Mouse (Mus musculus) CH12.LX (cell line): Measurements from ENCODE around the gene Cdc42. TPM values are rescaled to one million over a fixed set of nuclear protein-coding genes. Genes with fewer than 3 reads are reported as not detected.

Source experiments
- DNase-seq: peaks from one replicate; pipeline ENCODE4 v3.0.0-alpha.2; 2013; ENCODE audit errors: extremely low read depth
- H3K27ac ChIP-seq: 2 replicates; pipeline ENCODE4 v1.5.1; 2012; ENCODE audit warnings: low read depth, mild to moderate bottlenecking, control low read depth, moderate library complexity; ENCODE audit not compliant: insufficient read depth
- H3K27me3 ChIP-seq: replicated peaks from 2 replicates; pipeline ENCODE3; 2012; ENCODE audit warnings: inconsistent platforms
- H3K36me3 ChIP-seq, 2 experiments: replicated peaks in 1 of 2; 2 replicates each; pipeline versions ENCODE3 to v1.6.1; 2012; ENCODE audit warnings: inconsistent platforms in 1 of 2, low read length in 1 of 2, mild to moderate bottlenecking in 1 of 2, mixed read lengths in 1 of 2, moderate library complexity in 1 of 2; ENCODE audit not compliant: control insufficient read depth in 1 of 2, insufficient read depth in 1 of 2
- H3K4me1 ChIP-seq, 2 experiments: 2 replicates each; pipeline ENCODE4 v1.6.1; 2012; ENCODE audit warnings: inconsistent platforms in 1 of 2, moderate library complexity in 1 of 2; ENCODE audit not compliant: insufficient read depth in 2 of 2, control insufficient read depth in 1 of 2
- H3K4me2 ChIP-seq: 2 replicates; pipeline ENCODE4 v1.6.1; 2012; ENCODE audit warnings: low read depth, mild to moderate bottlenecking, control low read depth; ENCODE audit not compliant: poor library complexity, insufficient read depth, severe bottlenecking
- H3K4me3 ChIP-seq, 3 experiments: fragments of 150-350 bp in 1 of 3; sonication (generic) in 1 of 3; replicated peaks in 1 of 3; 2 replicates each; pipeline versions ENCODE3 to v1.5.1; 2011 to 2012; ENCODE audit warnings: low read depth in 2 of 3, low read length in 2 of 3, mild to moderate bottlenecking in 2 of 3, moderate library complexity in 2 of 3, control low read depth in 1 of 3, improper control_type of control experiment in 1 of 3, inconsistent platforms in 1 of 3, mixed read lengths in 1 of 3; ENCODE audit not compliant: poor library complexity in 1 of 3
- H3K79me2 ChIP-seq: replicated peaks from 2 replicates; pipeline ENCODE4 v1.6.1; 2012; ENCODE audit warnings: mild to moderate bottlenecking, moderate library complexity; ENCODE audit not compliant: control insufficient read depth, poor library complexity, insufficient read depth, severe bottlenecking; ENCODE audit errors: extremely low read depth
- H3K9ac ChIP-seq: 2 replicates; pipeline ENCODE4 v1.6.1; 2012; ENCODE audit warnings: low read depth, mild to moderate bottlenecking, control low read depth, moderate library complexity; ENCODE audit not compliant: insufficient read depth
- H3K9me3 ChIP-seq: replicated peaks from 2 replicates; pipeline ENCODE3; 2012; ENCODE audit warnings: low read length, inconsistent platforms, mixed read lengths
- BHLHE40 ChIP-seq: IDR thresholded peaks from 2 replicates; pipeline ENCODE4 v1.6.1; 2011; ENCODE audit warnings: mild to moderate bottlenecking, low read depth, low read length, improper control_type of control experiment
- CHD1 ChIP-seq: IDR thresholded peaks from 2 replicates; pipeline ENCODE4 v1.6.1; 2012; ENCODE audit warnings: low read depth, low read length, improper control_type of control experiment, inconsistent platforms
- ELF1 ChIP-seq: IDR thresholded peaks from 2 replicates; pipeline ENCODE4 v1.6.1; 2014; ENCODE audit warnings: low read depth, mild to moderate bottlenecking, inconsistent platforms, low read length, improper control_type of control experiment
- ETS1 ChIP-seq: conservative IDR thresholded peaks from 2 replicates; pipeline ENCODE4 v1.6.1; 2012; ENCODE audit warnings: low read depth, mild to moderate bottlenecking, inconsistent platforms, low read length, improper control_type of control experiment, moderate library complexity
- GABPA ChIP-seq: IDR thresholded peaks from 2 replicates; pipeline ENCODE4 v1.6.1; 2012; ENCODE audit warnings: low read depth, low read length, improper control_type of control experiment, inconsistent platforms; ENCODE audit not compliant: insufficient replicate concordance
- HCFC1 ChIP-seq: IDR thresholded peaks from 2 replicates; pipeline ENCODE4 v1.6.1; 2012; ENCODE audit warnings: low read depth, mild to moderate bottlenecking, inconsistent platforms, low read length, improper control_type of control experiment
- IRF4 ChIP-seq: IDR thresholded peaks from 2 replicates; pipeline ENCODE4 v1.6.1; 2014; ENCODE audit warnings: low read depth, mild to moderate bottlenecking, inconsistent platforms, low read length, improper control_type of control experiment
- JUN ChIP-seq: IDR thresholded peaks from 2 replicates; pipeline ENCODE4 v1.6.1; 2011; ENCODE audit warnings: low read depth, mild to moderate bottlenecking, low read length, improper control_type of control experiment, moderate library complexity; ENCODE audit not compliant: insufficient read depth
- JUND ChIP-seq: conservative IDR thresholded peaks from 2 replicates; pipeline ENCODE4 v1.6.1; 2011; ENCODE audit warnings: low read depth, low read length, improper control_type of control experiment
- MAX ChIP-seq: IDR thresholded peaks from 2 replicates; pipeline ENCODE4 v1.6.1; 2011; ENCODE audit warnings: low read length, improper control_type of control experiment
- MYC ChIP-seq: IDR thresholded peaks from 2 replicates; pipeline ENCODE4 v1.6.1; 2011; ENCODE audit warnings: low read depth, mild to moderate bottlenecking, improper control_type of control experiment, low read length
- NRF1 ChIP-seq: IDR thresholded peaks from 2 replicates; pipeline ENCODE4 v1.6.1; 2014; ENCODE audit warnings: low read depth, mild to moderate bottlenecking, inconsistent platforms, low read length, improper control_type of control experiment, moderate library complexity
- PAX5 ChIP-seq: IDR thresholded peaks from 2 replicates; pipeline ENCODE4 v1.6.1; 2012; ENCODE audit warnings: low read length, inconsistent platforms, mixed read lengths
- POLR2A ChIP-seq: IDR thresholded peaks from 2 replicates; pipeline ENCODE4 v1.6.1; 2011; ENCODE audit warnings: low read depth, mild to moderate bottlenecking, improper control_type of control experiment, low read length
- POLR2AphosphoS2 ChIP-seq: IDR thresholded peaks from 2 replicates; pipeline ENCODE4 v1.6.1; 2011; ENCODE audit warnings: low read depth, low read length, improper control_type of control experiment
- RAD21 ChIP-seq: IDR thresholded peaks from 2 replicates; pipeline ENCODE4 v1.6.1; 2011; ENCODE audit warnings: low read depth, mild to moderate bottlenecking, low read length, improper control_type of control experiment, moderate library complexity
- RCOR1 ChIP-seq: conservative IDR thresholded peaks from 2 replicates; pipeline ENCODE4 v1.6.1; 2012; ENCODE audit warnings: low read depth, mild to moderate bottlenecking, inconsistent platforms, low read length, improper control_type of control experiment
- TBP ChIP-seq: conservative IDR thresholded peaks from 2 replicates; pipeline ENCODE4 v1.6.1; 2011; ENCODE audit warnings: low read depth, low read length, improper control_type of control experiment
- TCF12 ChIP-seq: IDR thresholded peaks from 2 replicates; pipeline ENCODE4 v1.6.1; 2014; ENCODE audit warnings: low read depth, mild to moderate bottlenecking, inconsistent platforms, low read length, improper control_type of control experiment
- UBTF ChIP-seq: IDR thresholded peaks from 2 replicates; pipeline ENCODE4 v1.6.1; 2012; ENCODE audit warnings: low read depth, mild to moderate bottlenecking, inconsistent platforms, low read length, improper control_type of control experiment, moderate library complexity
- USF2 ChIP-seq: conservative IDR thresholded peaks from 2 replicates; pipeline ENCODE4 v1.6.1; 2011; ENCODE audit warnings: low read depth, low read length, improper control_type of control experiment
- ZC3H11A ChIP-seq: IDR thresholded peaks from 2 replicates; pipeline ENCODE4 v1.6.1; 2012; ENCODE audit warnings: low read depth, mild to moderate bottlenecking, inconsistent platforms, low read length, improper control_type of control experiment
- ZKSCAN1 ChIP-seq: IDR thresholded peaks from 2 replicates; pipeline ENCODE4 v1.6.1; 2012; ENCODE audit warnings: low read depth, inconsistent platforms, low read length, improper control_type of control experiment, borderline replicate concordance
- ZMIZ1 ChIP-seq: IDR thresholded peaks from 2 replicates; pipeline ENCODE4 v1.6.1; 2012; ENCODE audit warnings: low read depth, mild to moderate bottlenecking, inconsistent platforms, low read length, improper control_type of control experiment
- dilution Hi-C: fragments of 300-500 bp; cut with MboI; formaldehyde crosslinking; loops from 2 replicates; pipeline ENCODE4 v1.14.3; 2020; ENCODE audit warnings: low sequenced_read_pairs; ENCODE audit not compliant: extremely low pct_unique_long_range_greater_than_20kb, extremely low pct_ligation_motif_present
- in situ Hi-C: fragments of 300-500 bp; cut with MboI; formaldehyde crosslinking; loops from 3 replicates; pipeline ENCODE4 v1.14.3; 2019; ENCODE audit warnings: low sequenced_read_pairs, low pct_ligation_motif_present, low pct_unique_long_range_greater_than_20kb, mixed read lengths
- polyA plus RNA-seq: library from polyadenylated mRNA; unstranded; fragments of >175 nt; gene quantifications from 2 replicates; pipeline ENCODE4 v1.2.1, GENCODE M21; 2012; ENCODE audit warnings: low read depth; ENCODE audit not compliant: insufficient read length
- total RNA-seq, 2 experiments: library from RNA; depleted of rRNA; stranded (reverse); fragments of 300-350 nt in 1 of 2; fragments of >200 nt in 1 of 2; gene quantifications; 2 replicates each; pipeline ENCODE4 v1.2.3; 2012 to 2014

The Cdc42 gene
- total and polyA plus RNA-seq, 3 experiments, result 209 to 594 (median 378) TPM

DNA sequence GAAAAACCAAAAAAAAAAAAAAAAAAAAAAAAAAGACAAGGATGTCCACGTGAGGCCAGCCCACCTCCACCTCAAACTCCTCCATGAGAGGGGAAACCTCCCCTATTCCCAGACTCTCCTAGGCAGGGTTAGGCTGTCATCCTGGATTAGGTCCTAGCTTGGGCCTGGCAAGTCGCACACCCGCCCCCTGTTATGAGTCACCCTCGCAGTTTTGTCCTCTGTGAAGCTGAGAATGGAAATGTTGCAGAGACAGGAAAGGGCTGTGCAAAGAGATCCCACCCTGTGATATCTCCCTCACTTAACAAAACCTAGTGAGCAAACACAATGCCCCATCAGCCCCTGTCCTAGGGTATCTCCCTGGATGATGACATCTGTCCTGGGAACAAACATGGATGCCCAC, 59.9 kb downstream of the Cdc42 start:
- H3K4me1 ChIP-seq, result peaks cover 4 to 6% of the 10 kb centered on the region in 2 experiments; a peak in 3 of 4 replicates
- H3K4me2 ChIP-seq, result no peak overlapping the region
- no peak overlapping the region for H3K4me3 ChIP-seq
- no peak for DNase-seq
- H3K36me3 ChIP-seq, result peaks cover 4 to 22% of the 10 kb centered on the region in 2 experiments
- H3K27me3 ChIP-seq, result no peaks in the 10 kb centered on the region
- no peak overlapping the region for H3K9ac ChIP-seq
- H3K27ac ChIP-seq, result no peak overlapping the region
- no peaks in the 10 kb centered on the region for H3K9me3 ChIP-seq
- H3K79me2 ChIP-seq, result no peaks in the 10 kb centered on the region
- dilution Hi-C loops, result no loop called here
- TF ChIP-seq MAX, result no peak
- TF ChIP-seq BHLHE40, result no peak
- no peak for TF ChIP-seq TCF12
- no peak for TF ChIP-seq ELF1
- no peak for TF ChIP-seq PAX5
- no peak for TF ChIP-seq TBP
- TF ChIP-seq, all 38 proteins: peak for 0
- in situ Hi-C loops, result no loop called here

DNA sequence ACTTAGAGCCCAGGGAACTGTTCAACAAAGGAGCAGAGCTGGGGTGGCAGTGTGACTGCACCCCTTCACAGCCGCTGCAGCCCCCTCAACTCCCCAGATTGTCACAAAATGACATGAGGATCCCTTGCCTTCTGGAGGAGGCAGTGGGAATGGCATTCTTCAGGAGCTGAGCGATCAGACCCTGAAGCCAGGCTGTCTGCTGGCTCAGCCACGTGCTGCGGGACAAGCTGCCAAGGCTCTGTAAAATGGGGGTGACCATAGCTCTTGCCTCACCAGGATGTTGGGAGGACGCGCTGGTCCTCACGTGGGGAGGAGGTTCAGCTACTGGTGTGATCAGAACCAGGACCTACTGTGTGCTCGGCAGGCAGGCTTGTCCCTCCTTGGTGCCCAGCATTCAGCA, 62.6 kb downstream of the Cdc42 start:
- dilution Hi-C loops, result no loop called here
- Histone ChIP-seq H3K9me3 (no peaks in the 10 kb centered on the region), H3K27me3 (peaks cover 16% of the 10 kb centered on the region), H3K36me3 (peaks cover 0 to 5% of the 10 kb centered on the region in 2 experiments), H3K79me2 (no peaks in the 10 kb centered on the region), H3K4me1 (peaks cover 0 to under 1% of the 10 kb centered on the region in 2 experiments; a peak in 1 of 4 replicates), H3K4me3 (no peak overlapping the region), H3K4me2 (no peak overlapping the region), H3K9ac (no peak overlapping the region), H3K27ac (no peak overlapping the region)
- no peak for TF ChIP-seq UBTF
- TF ChIP-seq ETS1, result no peak
- TF ChIP-seq PAX5, result no peak
- in situ Hi-C loops, result no loop called here
- DNase-seq, result no peak

DNA sequence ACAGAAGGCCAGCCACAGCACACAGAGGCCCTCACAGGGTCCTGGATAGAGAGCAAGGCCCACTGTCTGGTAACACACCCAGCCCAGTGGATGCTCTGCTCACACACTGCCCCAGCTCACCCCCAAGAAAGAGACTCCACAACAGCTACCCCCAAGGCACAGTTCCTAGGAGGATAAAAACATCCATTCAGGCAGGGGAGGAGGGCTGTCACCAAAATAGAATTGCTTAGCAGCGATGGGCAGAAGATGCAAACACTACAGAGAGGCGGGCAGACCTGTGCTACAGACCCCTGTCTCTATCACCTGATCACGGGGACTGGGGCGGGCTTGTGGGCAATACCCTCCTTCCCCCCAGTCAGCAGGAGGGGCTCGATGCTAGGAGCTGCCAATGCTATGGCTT, 63.0 kb downstream of the Cdc42 start:
- Histone ChIP-seq H3K27me3 (peaks cover 20% of the 10 kb centered on the region), H3K27ac (no peak overlapping the region), H3K9me3 (no peaks in the 10 kb centered on the region), H3K9ac (no peak overlapping the region), H3K79me2 (no peaks in the 10 kb centered on the region), H3K4me3 (no peak overlapping the region), H3K36me3 (peaks cover 0 to 5% of the 10 kb centered on the region in 2 experiments), H3K4me1 (no peaks in the 10 kb centered on the region), H3K4me2 (no peak overlapping the region)
- in situ Hi-C loops, result no loop called here
- dilution Hi-C loops, result no loop called here
- no peak for DNase-seq
- no peak for TF ChIP-seq JUN
- no peak for TF ChIP-seq IRF4
- no peak for TF ChIP-seq RAD21
- no peak for TF ChIP-seq GABPA
- no peak for TF ChIP-seq RCOR1
- TF ChIP-seq TCF12, result no peak
- no peak for TF ChIP-seq CHD1
- no peak for TF ChIP-seq ZMIZ1
- no peak for TF ChIP-seq PAX5
- no peak for TF ChIP-seq TBP
- no peak for TF ChIP-seq HCFC1
- TF ChIP-seq ZKSCAN1, result no peak
- no peak for TF ChIP-seq MYC
- no peak for TF ChIP-seq JUND
- TF ChIP-seq ETS1, result no peak
- no peak for TF ChIP-seq ZC3H11A
- TF ChIP-seq POLR2AphosphoS2, result no peak
- TF ChIP-seq POLR2A, result no peak
- TF ChIP-seq USF2, result no peak
- TF ChIP-seq NRF1, result no peak
